Mouse (Mus musculus) neutrophil, adult 5-6 weeks (primary cell): ENCODE measurements at regions not wholly inside any gene's neighbourhood (a gene's known extent, or its start where the extent isn't known, plus 50 kb on each side); places are given as distances from the start of the nearest gene placed in this dataset.

Experiments used
- ATAC-seq: fragments of 151-379, 151-347 bp; 2 replicates; pipeline ENCODE4 v1.8.0; 2017; ENCODE audit warnings: mild to moderate bottlenecking, moderate TSS enrichment; ENCODE audit not compliant: insufficient number of reproducible peaks, poor library complexity, low FRiP score, severe bottlenecking; ENCODE audit errors: extremely low read depth

DNA sequence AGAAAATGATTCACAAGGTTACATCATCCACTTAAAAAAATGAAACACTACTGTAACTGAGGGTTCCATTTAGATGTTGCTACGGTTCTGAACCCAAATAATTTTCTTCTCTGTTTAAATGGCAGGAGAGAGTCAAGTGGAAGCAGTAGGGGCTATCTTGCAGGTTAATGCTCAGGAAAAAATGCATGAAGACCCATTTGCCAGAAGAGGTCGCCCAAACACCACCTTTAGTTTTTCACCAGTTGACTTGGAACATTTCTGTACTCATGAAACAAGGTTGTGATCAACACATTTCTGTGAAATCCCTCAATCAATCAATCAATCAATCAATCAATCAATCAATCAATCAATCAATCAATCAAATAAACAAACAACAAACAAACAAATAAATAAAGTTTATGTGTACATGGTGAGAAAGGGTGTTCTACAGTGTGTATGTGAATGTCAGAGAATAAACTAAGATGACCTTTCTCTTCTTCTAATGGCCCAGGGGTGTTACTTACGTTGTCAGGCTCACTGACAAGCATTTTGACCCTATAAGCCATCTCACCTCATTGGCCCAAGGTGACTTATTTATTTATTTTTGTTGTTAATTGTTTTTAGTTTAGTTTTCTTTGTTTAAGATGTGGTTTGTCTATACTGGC, 68.5 kb upstream of the Megf9 start:
- no peak for ATAC-seq

DNA sequence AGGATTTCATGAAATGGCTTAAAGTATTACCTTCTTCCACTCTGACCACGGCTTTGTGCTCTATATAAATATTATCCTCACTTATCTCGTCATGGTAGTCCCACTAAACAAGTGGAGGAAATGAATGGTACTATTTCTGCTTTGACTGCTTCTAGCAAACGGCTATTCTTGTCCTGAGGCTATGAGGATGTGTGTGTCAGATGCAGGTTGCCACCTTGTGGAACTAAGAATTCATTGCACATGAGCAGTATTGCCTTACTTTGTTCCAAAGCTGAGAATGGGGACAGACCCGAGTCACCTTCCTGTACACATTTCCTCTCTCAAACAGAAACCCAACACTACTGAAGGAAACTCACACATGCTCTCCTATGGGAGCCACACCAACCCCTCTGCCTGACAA, 66.5 kb upstream of the Megf9 start:
- ATAC-seq: peak; percentile 58; the same call in 1 of the 2 replicates
